Mouse (Mus musculus) olfactory bulb, adult 2 months (tissue): ENCODE measurements around the gene Fam83e. TPM values are rescaled to one million over a fixed set of nuclear protein-coding genes. Genes with fewer than 3 reads are reported as not detected.

Source experiments
- H3K27ac ChIP-seq: fragments of 200-500 bp; 2 replicates; pipeline ENCODE4 v1.5.1; 2012; ENCODE audit warnings: low read depth, low read length; ENCODE audit not compliant: insufficient read depth
- H3K4me1 ChIP-seq: fragments of 200-500 bp; 2 replicates; pipeline ENCODE4 v1.6.1; 2012; ENCODE audit warnings: low read length; ENCODE audit not compliant: control insufficient read depth, insufficient read depth
- H3K4me3 ChIP-seq: fragments of 200-500 bp; 2 replicates; pipeline ENCODE4 v1.5.1; 2012; ENCODE audit warnings: mild to moderate bottlenecking, low read depth, low read length, moderate library complexity; ENCODE audit not compliant: insufficient read depth
- CTCF ChIP-seq: fragments of 200-500 bp; IDR thresholded peaks from 2 replicates; pipeline ENCODE4 v1.5.1; 2012; ENCODE audit warnings: low read depth, mild to moderate bottlenecking, low read length, moderate library complexity; ENCODE audit not compliant: insufficient read depth
- POLR2A ChIP-seq: fragments of 200-500 bp; IDR thresholded peaks from 2 replicates; pipeline ENCODE4 v1.6.1; 2012; ENCODE audit warnings: mild to moderate bottlenecking, low read depth, low read length, moderate library complexity; ENCODE audit not compliant: insufficient read depth
- WGBS: fragments of 180-500 bp; shearing (Covaris S2); methylation state at CpG from one replicate; pipeline ENCODE4 v1.1.7; 2018; 5-methylcytosine and 5-hydroxymethylcytosine counted together
- polyA plus RNA-seq: library from polyadenylated mRNA; stranded (reverse); fragments of >200 nt; gene quantifications from 2 replicates; pipeline ENCODE4 v1.2.4, GENCODE M21; 2012; ENCODE audit warnings: low replicate concordance; ENCODE audit not compliant: missing spikeins, insufficient read depth, insufficient read length

Gene Fam83e
- polyA plus RNA-seq, 1 experiment, result not detected

DNA sequence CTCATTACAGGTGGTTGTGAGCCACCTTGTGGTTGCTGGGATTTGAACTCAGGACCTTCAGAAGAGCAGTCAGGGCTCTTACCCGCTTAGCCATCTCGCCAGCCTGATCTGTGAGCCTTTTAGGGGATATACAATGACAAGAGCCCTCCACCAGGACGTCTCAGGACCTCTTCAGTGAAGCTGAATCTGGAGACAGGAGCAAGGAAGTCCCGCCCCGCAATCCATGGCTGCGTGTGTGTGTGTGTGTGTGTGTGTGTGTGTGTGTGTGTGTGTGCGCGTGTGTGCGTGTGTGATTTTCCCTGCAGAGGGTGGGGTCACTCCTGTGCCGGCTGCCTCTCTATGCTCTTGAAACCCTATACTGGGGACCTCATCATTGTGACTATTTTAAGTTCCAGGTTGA is 18.8 kb downstream of the Fam83e start:
- Histone ChIP-seq H3K4me3 (no peak overlapping the region), H3K27ac (no peak overlapping the region), H3K4me1 (peaks cover 15% of the 10 kb centered on the region)
- TF ChIP-seq CTCF, result no peak
- TF ChIP-seq POLR2A, result no peak
- 64% methylated on average over 10 of the region's 10 CpGs for WGBS

DNA sequence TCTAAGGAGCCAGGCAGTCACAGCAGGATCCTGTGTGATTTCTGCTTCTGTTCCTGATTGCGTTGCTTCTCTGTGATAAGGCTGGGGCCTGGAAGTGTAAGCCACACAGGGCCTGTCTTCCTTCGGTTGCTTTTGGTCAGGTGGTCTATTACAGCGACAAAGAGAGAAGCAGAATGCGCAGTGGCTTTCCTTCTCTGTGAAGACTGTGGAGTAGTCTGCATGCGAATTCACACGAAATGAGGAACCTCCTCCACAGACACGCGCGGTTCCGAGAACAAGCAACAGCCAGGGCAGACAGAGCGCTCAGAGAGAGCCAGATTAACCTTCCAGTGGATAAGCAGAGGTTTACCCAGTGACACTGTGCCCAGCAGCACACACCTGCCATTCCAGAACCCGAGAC is 20.3 kb downstream of the Fam83e start:
- 70% methylated on average over 12 of the region's 12 CpGs for WGBS
- peaks cover 15% of the 10 kb centered on the region for H3K4me1 ChIP-seq
- TF ChIP-seq POLR2A, result no peak
- no peak for TF ChIP-seq CTCF
- peak overlapping the region; percentile 14; the same call in 1 of the 2 replicates for H3K27ac ChIP-seq
- H3K4me3 ChIP-seq, result peak overlapping the region; percentile 41

DNA sequence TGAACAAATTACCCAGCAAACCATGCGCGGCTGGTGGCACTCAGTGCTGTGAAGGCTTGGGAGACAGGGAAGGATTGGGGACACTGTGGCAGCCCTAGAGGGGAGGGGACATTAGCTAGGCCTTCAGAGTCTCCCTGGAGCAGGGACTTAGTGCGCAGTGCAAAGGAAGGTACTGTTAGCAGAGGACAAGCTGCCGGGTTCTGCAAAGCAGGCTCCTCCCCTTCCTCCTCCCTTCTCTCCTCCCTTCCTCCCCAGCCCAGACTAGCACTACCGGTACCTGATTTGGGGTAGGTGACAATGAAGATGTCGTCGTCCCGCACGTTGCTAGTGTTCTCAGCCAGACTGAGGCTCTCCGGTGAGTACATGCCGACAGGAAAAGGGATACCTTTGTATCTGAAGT is 20.8 kb downstream of the Fam83e start:
- H3K27ac ChIP-seq, result peak overlapping the region; percentile 66
- peak overlapping the region; percentile 41 for H3K4me3 ChIP-seq
- TF ChIP-seq CTCF, result no peak
- no peak; the same call in 1 of the 2 replicates for TF ChIP-seq POLR2A
- 41% methylated on average over 11 of the region's 11 CpGs for WGBS
- peaks cover 15% of the 10 kb centered on the region for H3K4me1 ChIP-seq

DNA sequence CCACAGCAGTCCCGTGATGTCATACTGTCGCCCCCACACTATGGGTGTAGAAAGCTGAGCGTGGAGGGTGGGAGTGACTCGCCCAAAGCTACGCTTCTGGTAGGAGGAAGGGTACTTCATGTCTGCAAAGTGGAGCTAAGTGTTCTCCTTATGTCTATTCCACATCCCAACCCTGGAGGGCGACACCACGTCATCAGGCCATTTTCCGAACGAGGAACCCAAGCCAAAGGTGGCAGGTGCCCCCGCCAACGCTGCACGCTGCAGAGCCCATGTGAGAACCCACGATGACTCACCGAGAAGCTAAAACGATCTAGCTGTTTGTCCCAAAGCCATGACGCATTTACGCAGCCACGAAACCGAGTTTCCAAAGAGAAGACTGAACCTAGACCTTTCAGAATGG is 21.3 kb downstream of the Fam83e start:
- TF ChIP-seq CTCF (no peak), POLR2A (no peak)
- Histone ChIP-seq H3K4me3 (peak overlapping the region; percentile 41), H3K4me1 (peaks cover 15% of the 10 kb centered on the region), H3K27ac (peak overlapping the region; percentile 66)
- WGBS, result 9% methylated on average over 19 of the region's 19 CpGs

DNA sequence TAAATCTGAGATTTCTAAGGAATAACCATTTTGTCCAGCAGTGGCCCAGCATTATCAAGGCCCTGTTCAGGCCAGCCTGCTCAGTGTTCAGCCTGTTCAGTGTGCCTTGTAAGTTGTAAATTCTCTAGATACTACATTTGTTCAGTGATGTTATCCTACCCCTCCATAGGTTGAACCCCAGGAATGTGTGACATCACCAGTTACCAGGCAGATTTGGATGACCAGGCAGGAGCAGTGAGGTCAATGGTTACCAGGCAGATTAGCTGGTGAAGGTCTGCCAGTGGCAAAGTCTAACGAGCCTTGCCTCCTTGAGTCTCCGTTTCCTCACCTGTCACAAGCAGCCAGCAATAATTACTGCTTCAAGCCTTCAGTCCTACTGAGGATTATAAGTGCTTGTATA is 23.4 kb downstream of the Fam83e start:
- 30% methylated on average over 2 of the region's 2 CpGs for WGBS
- TF ChIP-seq CTCF (no peak), POLR2A (no peak)
- peaks cover 17% of the 10 kb centered on the region for H3K4me1 ChIP-seq
- H3K27ac ChIP-seq, result no peak overlapping the region
- H3K4me3 ChIP-seq, result no peak overlapping the region

DNA sequence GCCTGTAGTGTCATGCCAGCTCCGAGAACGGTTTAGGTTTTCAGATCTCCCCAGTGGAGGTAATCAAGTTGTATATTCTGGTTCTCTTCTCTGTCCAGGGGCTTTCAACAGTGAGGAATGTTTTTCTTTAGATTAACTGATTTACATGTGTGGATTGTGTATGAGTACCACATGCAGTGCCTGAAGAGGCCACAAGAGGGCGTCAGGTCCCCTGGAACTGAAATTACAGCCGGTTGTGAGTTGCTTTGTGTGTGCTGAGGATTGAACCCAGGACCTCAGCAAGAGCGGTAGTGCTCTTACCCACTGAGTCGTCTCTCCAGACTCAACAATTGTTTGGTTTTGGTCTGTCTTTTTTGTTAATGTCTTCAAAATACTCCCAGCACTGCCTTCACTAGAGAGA is 25.5 kb downstream of the Fam83e start:
- H3K4me1 ChIP-seq, result peaks cover 16% of the 10 kb centered on the region
- no peak; the same call in 1 of the 2 replicates for TF ChIP-seq CTCF
- no peak for TF ChIP-seq POLR2A
- no peak overlapping the region for H3K4me3 ChIP-seq
- 64% methylated on average over 6 of the region's 6 CpGs for WGBS
- H3K27ac ChIP-seq, result no peak overlapping the region

DNA sequence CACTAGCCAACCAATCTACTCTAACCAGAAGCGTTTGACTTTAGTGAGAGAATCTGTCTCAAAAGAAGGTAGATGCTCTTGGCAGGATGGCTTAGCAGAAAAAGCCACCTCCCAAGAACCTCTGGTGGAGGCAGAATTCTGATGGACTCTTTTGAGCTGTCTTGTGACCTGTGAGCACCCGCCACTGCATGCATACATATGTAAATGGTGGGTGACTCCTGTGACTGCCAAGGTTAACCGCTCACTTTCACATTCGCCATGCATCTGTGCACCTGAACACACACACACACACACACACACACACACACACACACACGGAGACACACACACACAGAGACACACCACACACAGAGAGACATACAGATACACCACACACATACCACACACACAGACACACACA is 26.4 kb downstream of the Fam83e start:
- peaks cover 7% of the 10 kb centered on the region for H3K4me1 ChIP-seq
- WGBS, result 86% methylated on average over 5 of the region's 5 CpGs
- TF ChIP-seq CTCF (no peak), POLR2A (no peak)

DNA sequence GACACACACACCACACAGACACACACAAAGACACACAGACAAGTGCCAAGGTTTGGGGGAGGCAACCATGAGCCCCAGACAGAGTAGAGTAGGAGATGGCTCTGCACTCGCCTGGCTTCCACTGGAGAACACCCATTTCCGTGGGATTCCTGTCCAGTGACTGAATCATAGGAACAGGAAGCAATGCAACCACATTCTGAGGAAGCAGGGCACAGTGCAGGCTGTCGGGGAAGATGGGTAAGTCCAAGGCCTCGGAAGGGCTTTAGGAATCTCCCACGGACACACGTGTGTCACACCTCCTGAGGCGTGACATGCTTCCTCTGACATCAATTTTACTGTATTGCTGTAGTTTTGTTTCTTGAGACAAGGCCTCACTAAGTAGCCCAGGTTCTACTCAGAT is 27.1 kb downstream of the Fam83e start:
- Histone ChIP-seq H3K27ac (no peak overlapping the region), H3K4me3 (no peak overlapping the region), H3K4me1 (peaks cover 6% of the 10 kb centered on the region)
- WGBS, result 84% methylated on average over 7 of the region's 7 CpGs
- TF ChIP-seq POLR2A (no peak), CTCF (no peak)

More for the DNA sequence above, 26.4 kb downstream of the Fam83e start:
- no peak overlapping the region for H3K27ac ChIP-seq
- H3K4me3 ChIP-seq, result no peak overlapping the region

DNA sequence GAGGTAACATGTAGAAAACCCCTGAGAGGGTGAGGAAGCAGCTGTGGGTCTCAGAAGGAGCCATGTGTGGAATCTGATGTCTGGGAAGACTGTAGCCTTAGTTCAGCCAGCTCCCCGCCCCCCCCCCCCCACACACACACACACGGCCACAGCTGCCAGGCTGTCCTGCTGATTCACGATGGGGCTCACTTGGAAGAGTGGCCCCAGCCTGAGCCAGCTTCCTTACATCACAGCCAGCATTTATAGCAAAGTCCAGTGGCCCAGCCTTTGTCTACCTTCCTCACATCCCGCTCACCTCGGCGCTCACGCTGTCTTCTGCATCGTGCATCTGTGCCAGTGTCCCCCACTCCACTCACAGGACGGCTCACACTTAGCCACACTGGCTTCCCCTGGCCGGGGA is 28.4 kb downstream of the Fam83e start:
- H3K4me1 ChIP-seq, result peaks cover 6% of the 10 kb centered on the region
- TF ChIP-seq POLR2A (no peak), CTCF (no peak)
- 42% methylated on average over 10 of the region's 10 CpGs for WGBS
- peak overlapping the region; percentile 47; the same call in 1 of the 2 replicates for H3K27ac ChIP-seq
- H3K4me3 ChIP-seq, result no peak overlapping the region

DNA sequence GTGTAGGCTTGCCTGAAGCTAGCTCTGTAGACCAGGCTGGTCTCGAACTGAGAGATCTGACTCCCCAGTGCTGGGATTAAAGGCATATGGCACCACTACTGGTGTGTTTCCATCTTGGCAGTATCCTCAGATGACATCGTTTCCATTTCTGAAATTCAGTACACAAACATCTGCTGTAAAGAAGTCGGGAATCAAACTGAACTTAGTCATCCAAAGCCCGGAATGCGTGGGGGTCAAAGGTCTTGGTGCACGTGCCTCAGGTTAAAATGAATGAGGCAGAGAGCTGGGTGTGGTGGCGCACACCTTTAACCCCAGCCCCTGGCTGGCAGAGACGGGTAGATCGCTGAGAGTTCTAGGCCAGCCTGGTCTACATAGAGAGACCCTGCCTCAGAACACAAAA is 29.1 kb downstream of the Fam83e start:
- no peak for TF ChIP-seq CTCF
- no peak for TF ChIP-seq POLR2A
- H3K27ac ChIP-seq, result no peak overlapping the region
- WGBS, result 79% methylated on average over 9 of the region's 9 CpGs
- H3K4me1 ChIP-seq, result peaks cover 6% of the 10 kb centered on the region
- no peak overlapping the region for H3K4me3 ChIP-seq
